Mouse (Mus musculus) cerebellum, adult 8-10 months (tissue): Measurements from ENCODE around the gene Ppp1r9a.

ENCODE experiments used
- DNase-seq: peaks from one replicate; pipeline ENCODE4 v3.0.0; 2022

Ppp1r9a gene

GRCm38 (mm10) chr6:5168158-5168557 lies 265.4 kb downstream of the Ppp1r9a start:
- no peak for DNase-seq

- DNase-seq, result no peak
Observed at GRCm38 (mm10) chr6:5171418-5171817, 268.7 kb downstream of the Ppp1r9a start.

GRCm38 (mm10) chr6:5172571-5172970 lies 269.9 kb downstream of the Ppp1r9a start:
- DNase-seq, result no peak

- DNase-seq, result no peak
Observed at GRCm38 (mm10) chr6:5174179-5174812, 271.6 kb downstream of the Ppp1r9a start.

DNA sequence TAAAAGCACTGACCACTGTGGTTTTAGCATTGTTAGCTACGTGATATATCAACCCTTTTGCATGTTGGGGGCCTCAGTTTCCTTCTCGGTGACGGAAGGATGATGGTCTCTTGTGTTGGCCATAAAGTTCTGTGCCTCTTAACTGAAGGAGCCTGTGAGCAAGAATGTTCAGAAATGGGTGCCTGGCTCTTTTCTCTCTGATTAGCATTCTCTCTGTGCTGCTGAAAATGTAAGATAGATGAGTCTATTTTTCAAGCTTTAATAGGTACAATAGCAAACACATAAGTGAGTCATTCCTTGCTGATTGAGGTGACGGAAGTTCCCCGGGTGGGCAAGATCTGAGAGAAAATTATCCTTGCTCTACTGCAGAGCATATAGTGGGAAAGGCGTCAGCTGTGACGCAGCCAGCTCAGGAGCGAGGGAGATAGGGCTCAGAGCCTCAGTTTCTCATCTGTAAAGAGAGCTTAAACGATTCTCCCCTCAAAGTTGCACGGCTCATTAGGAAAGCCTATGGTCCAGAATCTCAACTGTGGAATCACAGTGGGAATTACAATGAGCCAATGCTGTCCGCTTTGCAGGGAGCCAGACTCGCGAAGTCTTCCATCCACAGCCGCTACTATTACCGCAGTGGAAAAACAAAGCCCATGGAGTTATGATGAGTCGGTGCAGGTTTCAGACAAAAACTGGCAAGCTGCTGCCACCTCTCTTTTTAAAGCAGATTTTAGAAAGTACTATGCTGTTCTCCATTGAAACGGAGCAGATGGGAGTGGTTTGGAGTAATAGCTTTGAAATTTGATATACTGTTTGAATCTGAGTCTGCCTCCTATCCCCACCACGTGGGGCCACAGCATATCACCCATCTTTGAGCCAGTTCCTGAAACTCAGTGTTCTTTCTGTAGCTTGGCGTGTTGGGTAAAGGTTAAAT lies 275.5 kb downstream of the Ppp1r9a start:
- no peak for DNase-seq

DNA sequence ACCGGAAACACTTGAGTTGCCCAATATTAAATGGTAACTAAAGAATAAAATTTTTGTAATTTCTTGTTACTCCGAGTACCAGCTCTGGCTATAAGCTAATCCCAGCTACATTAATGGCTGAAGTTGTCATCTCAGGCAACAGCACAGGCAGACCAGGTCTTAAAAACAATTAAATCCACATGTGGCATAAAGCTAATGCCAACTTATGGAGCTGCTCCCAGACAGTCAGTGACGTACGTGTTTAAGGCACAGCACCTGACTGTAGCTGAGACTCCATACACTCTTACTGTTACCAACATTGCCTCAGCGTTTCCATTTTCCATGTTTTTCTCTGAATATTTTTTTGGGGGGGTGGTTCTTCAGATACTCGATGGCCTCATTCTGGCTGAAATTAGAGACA lies 276.5 kb downstream of the Ppp1r9a start:
- DNase-seq, result no peak

DNA sequence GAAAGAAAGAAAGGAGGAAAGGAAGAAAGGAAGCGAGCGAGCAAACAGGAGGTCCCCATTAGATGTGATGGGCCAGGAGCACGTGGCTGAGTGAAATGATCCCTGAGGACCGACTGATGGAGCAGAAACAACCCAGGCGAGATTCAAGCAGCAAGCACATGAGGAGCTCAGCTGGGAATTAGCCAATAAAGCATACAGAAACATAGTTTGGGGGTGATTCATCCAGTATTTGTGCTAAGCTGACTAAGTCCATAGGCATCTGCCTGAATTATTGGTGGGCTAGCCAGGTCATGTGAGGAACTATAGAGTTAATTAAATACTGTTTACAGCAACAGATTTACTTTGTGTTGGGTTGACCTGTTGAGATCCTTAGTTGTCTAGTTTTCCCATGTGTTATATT lies 277.9 kb downstream of the Ppp1r9a start:
- no peak for DNase-seq

DNA sequence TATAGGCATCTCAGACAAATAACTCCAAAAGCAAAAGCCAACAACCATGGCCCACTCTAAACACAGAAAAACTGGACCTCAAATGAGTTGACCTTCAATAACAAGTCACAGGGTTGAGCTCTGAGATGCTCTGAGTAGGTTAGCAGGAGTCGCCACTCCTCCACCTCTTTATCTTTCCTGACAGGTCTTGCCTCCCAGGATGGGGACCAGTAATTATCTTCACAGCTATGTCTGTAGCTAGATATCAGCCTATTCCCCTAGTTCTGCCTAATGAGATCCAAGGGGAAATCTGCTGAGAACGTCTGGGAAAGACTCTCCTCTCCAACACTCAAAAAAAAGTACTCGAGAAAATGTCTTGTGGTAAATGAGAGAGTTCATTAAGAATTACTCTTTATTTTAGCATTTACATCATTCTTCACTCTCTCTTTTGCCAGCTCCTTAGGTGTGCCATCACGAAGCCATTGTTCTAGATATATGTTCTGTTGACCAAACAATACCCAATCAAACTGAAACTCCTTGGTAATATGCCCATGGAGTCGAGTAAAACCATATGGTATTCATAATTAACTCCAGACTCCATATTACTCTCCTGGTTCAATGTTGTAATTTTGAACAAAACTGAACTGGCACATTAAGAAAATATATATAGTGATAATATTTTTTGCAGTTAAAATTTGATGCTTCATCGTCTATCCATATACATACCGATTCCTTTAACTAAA lies 283.7 kb downstream of the Ppp1r9a start:
- DNase-seq, result no peak

DNA sequence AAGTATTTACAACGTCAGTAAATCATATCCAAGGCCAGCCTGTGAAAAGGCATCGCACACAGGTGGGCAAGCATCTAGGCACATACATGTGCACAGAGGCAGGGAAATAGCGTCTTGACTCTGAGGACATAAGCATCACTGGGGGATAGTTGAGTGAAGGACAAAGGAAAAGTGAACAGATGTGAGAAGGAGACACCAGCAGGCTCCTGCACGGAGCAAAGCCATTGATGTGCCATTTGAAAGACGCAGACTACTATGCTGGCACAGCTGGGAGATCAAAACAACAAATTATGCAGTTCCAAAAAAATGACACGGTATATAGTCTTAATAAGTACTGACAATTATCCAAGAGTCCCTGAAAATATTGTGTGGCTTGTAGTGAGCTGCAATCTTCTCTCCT lies 284.9 kb downstream of the Ppp1r9a start:
- no peak for DNase-seq

GRCm38 (mm10) chr6:5188036-5188435 lies 285.3 kb downstream of the Ppp1r9a start:
- DNase-seq, result no peak

DNA sequence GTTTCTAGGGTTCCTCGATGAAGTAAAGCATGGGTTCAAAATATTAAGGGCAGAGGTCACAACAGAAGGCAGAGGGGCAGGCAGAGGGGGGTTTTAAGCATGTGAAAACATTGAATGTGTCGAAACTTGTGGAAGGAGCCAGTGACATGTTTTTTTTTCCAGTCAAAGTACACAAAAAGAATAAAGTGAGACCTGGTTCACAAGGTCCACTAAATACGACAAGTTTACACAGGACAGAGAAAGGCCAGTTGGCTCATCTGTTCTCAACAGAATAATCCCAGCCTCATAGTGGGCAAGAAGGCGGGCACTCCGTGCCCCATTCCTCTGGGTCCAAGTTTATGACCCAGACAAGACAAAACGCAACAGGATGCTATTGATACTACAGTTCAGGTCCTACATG lies 286.2 kb downstream of the Ppp1r9a start:
- no peak for DNase-seq

- no peak for DNase-seq
Observed at GRCm38 (mm10) chr6:5189507-5189906, 286.8 kb downstream of the Ppp1r9a start.

GRCm38 (mm10) chr6:5190761-5191160 lies 288.0 kb downstream of the Ppp1r9a start:
- no peak for DNase-seq

GRCm38 (mm10) chr6:5193693-5194092 lies 291.0 kb downstream of the Ppp1r9a start, which contains the start of gene Pon1:
TSS of gene Pon1 (minus strand) at chr6:5193946.
- DNase-seq, result no peak

GRCm38 (mm10) chr6:5198590-5198989 lies 295.9 kb downstream of the Ppp1r9a start:
- no peak for DNase-seq

GRCm38 (mm10) chr6:5199376-5199905 lies 296.7 kb downstream of the Ppp1r9a start:
- no peak for DNase-seq

GRCm38 (mm10) chr6:5199916-5200315 lies 297.2 kb downstream of the Ppp1r9a start:
- DNase-seq, result no peak

DNA sequence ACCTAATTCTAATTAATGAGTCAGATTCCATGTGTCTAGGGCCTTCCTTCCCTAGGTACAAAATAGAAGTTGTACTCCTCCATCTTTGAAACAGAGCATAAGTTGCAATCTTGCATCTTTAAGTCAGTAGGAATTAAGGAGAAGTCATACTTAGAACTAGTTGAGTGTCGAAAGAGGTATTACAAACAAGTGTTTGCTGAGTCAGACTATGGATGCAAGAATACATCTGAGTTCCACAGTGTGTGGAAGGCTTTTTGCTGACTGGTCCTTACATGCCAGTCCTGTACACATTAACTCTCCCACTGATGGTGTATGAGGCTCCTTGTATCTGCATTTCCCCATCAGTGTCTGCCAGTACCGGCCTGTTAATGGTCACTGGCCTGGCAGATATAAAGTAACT lies 305.1 kb downstream of the Ppp1r9a start:
- DNase-seq, result no peak
